ENCODE assay signal across 20 mouse cellular contexts in the genomic region with DNA sequence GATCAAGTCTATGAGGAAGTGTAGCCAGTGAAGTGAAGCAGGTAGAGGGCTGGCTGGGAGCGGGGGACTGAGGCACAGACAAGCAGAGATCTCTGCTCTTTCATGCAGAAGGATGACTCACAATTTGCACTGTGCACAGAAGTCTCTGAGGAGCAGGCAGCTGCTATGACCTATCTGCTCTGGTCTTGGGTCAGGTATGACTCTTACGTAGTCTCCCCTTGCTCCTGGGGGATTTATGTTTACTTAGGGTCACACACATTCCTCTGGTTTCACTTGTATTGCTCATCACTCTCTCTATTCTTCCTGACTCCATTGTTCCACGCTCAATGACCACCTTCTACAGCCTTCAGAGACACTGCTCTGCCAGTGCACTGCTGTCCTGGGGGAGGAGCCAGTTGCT.
"Had no signal": no experiment of that assay in that cellular context is flagged by ENCODE, and none has a peak within 500 bp of the region (broad histone marks: within the 10 kb centered on the region; RNA-seq: fewer than 3 reads in every experiment).

No protein-coding gene starts in this region.

- DNase-seq: kidney, adult 11 months; kidney, adult 8-10 months; kidney, postnatal 10 days; kidney, postnatal 36 days; layer of hippocampus, adult 9-11 months; liver, postnatal 0 days; lung, embryonic 14.5 days; retina, postnatal 1 day; right cerebral cortex, postnatal 25 days; thymus, adult 2 months; thymus, postnatal 14 days; thymus, postnatal 4 days had no signal

- ATAC-seq: liver, postnatal 0 days; lung, postnatal 0 days; midbrain, embryonic 15.5 days had no signal

- H3K27me3 ChIP-seq: kidney, embryonic 15.5 days; limb, embryonic 12.5 days; limb, embryonic 15.5 days; midbrain, embryonic 12.5 days; midbrain, embryonic 15.5 days; neural tube, embryonic 12.5 days; neural tube, embryonic 15.5 days had no signal
